Mouse (Mus musculus): ENCODE data around the gene Gm28047. TPM values are rescaled to one million over a fixed set of nuclear protein-coding genes. Genes with fewer than 3 reads are reported as not detected.

Gene Gm28047
- total RNA-seq, 2 experiments from 2014 or later = 1.8 TPM; not detected in 1

GRCm38 (mm10) chr15:102531586-102531985, 93.3 kb downstream of the Gm28047 start:
- no peak for TF ChIP-seq CTCF (IDR thresholded peaks at IDR 0.05)
- DNase-seq = no peak
- Histone ChIP-seq H3K4me3 (no peak overlapping the region), H3K27ac (no peak overlapping the region)
- intact Hi-C loops (cut with DNase I) = no loop called here

GRCm38 (mm10) chr15:102530566-102530965, 94.3 kb downstream of the Gm28047 start:
- Histone ChIP-seq H3K27ac (no peak overlapping the region), H3K4me3 (no peak overlapping the region)
- intact Hi-C loops (cut with DNase I) = no loop called here
- no peak for TF ChIP-seq CTCF (IDR thresholded peaks at IDR 0.05)
- no peak for DNase-seq

DNA sequence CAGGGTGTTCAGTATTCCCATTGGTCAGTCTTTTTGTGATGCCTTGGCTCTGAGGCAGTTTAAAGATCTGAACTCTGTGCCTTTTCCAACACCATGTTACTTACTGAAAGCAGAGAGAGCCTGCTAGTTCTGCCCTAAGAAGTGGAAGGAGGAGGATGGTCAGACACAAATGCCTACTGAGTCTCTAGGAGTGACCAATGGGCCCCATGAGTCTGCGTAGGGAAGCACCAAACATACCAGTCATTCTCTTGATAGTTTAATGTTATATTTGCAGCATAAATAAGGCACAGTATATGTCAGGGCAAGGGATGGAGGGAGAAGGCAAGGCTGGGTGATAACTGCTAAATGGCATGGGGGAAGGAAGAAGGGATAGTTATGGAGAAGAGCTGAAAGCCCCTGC, 96.5 kb downstream of the Gm28047 start:
- H3K4me3 ChIP-seq = no peak overlapping the region
- no peak overlapping the region for H3K27ac ChIP-seq
- intact Hi-C loops (cut with DNase I) = no loop called here
- no peak for DNase-seq
- no peak for TF ChIP-seq CTCF (IDR thresholded peaks at IDR 0.05)

DNA sequence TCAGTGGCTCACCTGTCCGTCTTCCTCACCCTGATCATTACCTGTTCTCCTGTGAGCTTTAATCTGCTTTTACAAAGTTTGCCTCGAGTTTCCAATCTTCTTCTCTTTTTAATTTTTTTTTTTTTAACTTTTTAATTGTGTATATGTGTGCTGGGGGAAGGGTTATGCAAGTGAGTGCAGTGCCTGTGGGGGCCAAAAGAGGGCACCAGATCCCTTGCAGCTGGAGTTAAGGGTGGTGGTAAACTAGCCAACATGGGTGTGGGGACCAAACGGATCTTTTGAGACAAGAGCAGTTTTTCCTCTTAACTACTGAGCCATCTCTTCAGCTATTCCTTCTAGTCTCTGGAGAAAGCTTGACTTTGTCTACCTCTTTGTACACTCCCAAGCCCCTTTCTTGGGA, 96.9 kb downstream of the Gm28047 start:
- peak; percentile 53 for TF ChIP-seq CTCF (IDR thresholded peaks at IDR 0.05)
- H3K4me3 ChIP-seq = no peak overlapping the region
- H3K27ac ChIP-seq = no peak overlapping the region
- no peak for DNase-seq
- intact Hi-C loops (cut with DNase I) = no loop called here

GRCm38 (mm10) chr15:102526111-102527002, 98.5 kb downstream of the Gm28047 start:
- Histone ChIP-seq H3K27ac (no peak overlapping the region), H3K4me3 (no peak overlapping the region)
- no peak for DNase-seq
- no peak for TF ChIP-seq CTCF (IDR thresholded peaks at IDR 0.05)
- intact Hi-C loops (cut with DNase I) = no loop called here

GRCm38 (mm10) chr15:102524892-102525485, 99.9 kb downstream of the Gm28047 start, which contains the start of gene Npff:
Npff (minus strand) TSS chr15:102524942.
- Histone ChIP-seq H3K27ac (no peak within 1 kb of the TSS), H3K4me3 (no peak within 1 kb of the TSS)
- peak; percentile 100 for TF ChIP-seq CTCF (IDR thresholded peaks at IDR 0.05)
- intact Hi-C loops (cut with DNase I) = loop anchor here (2.0 kb wide), 2 partner anchors 60 to 144 kb away; no protein-coding TSS in a partner anchor
- peak; percentile 77 for DNase-seq

DNA sequence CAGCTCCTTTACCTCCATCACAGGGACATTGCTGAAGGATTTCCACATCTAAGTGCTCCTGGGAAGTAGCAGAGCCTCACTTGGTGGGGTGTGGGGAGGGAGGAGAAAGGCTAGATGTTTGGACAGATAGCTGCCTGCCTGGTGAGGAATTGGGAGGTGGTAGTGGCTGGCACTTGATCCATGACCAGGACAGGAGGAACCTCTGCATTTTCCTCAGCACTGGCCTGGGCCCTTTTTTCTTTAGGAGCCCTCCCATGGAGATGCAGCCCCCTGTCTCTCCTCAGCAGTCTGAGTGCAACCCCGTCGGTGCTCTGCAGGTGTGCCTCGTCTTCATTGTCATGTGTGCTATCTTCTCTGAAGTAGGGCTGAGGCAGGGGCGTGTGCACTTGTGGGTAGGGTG, 103.4 kb downstream of the Gm28047 start:
- intact Hi-C loops (cut with DNase I) = no loop called here
- TF ChIP-seq CTCF (IDR thresholded peaks at IDR 0.05) = no peak
- Histone ChIP-seq H3K27ac (no peak overlapping the region), H3K4me3 (no peak overlapping the region)
- DNase-seq = no peak

GRCm38 (mm10) chr15:102520416-102520815, 104.5 kb downstream of the Gm28047 start:
- H3K27ac ChIP-seq = 0 out of 2 replicates have a peak overlapping the region, but pooled peaks have one; percentile 24
- no peak for TF ChIP-seq CTCF (IDR thresholded peaks at IDR 0.05)
- H3K4me3 ChIP-seq = no peak overlapping the region
- DNase-seq = no peak
- intact Hi-C loops (cut with DNase I) = no loop called here

GRCm38 (mm10) chr15:102519211-102520141, 105.4 kb downstream of the Gm28047 start:
- peak overlapping the region; percentile 84 for H3K4me3 ChIP-seq
- DNase-seq = no peak
- peak overlapping the region; percentile 99 for H3K27ac ChIP-seq
- intact Hi-C loops (cut with DNase I) = loop anchor here (5.0 kb wide), 1 partner anchor 47 kb away; the partner anchor contains the start of gene Pcbp2
- TF ChIP-seq CTCF (IDR thresholded peaks at IDR 0.05) = no peak

GRCm38 (mm10) chr15:102518859-102519201, 106.0 kb downstream of the Gm28047 start:
- peak overlapping the region; percentile 84 for H3K4me3 ChIP-seq
- H3K27ac ChIP-seq = peak overlapping the region; percentile 99
- no peak for TF ChIP-seq CTCF (IDR thresholded peaks at IDR 0.05)
- intact Hi-C loops (cut with DNase I) = loop anchor here (5.0 kb wide), 1 partner anchor 47 kb away; the partner anchor contains the start of gene Pcbp2
- no peak for DNase-seq

DNA sequence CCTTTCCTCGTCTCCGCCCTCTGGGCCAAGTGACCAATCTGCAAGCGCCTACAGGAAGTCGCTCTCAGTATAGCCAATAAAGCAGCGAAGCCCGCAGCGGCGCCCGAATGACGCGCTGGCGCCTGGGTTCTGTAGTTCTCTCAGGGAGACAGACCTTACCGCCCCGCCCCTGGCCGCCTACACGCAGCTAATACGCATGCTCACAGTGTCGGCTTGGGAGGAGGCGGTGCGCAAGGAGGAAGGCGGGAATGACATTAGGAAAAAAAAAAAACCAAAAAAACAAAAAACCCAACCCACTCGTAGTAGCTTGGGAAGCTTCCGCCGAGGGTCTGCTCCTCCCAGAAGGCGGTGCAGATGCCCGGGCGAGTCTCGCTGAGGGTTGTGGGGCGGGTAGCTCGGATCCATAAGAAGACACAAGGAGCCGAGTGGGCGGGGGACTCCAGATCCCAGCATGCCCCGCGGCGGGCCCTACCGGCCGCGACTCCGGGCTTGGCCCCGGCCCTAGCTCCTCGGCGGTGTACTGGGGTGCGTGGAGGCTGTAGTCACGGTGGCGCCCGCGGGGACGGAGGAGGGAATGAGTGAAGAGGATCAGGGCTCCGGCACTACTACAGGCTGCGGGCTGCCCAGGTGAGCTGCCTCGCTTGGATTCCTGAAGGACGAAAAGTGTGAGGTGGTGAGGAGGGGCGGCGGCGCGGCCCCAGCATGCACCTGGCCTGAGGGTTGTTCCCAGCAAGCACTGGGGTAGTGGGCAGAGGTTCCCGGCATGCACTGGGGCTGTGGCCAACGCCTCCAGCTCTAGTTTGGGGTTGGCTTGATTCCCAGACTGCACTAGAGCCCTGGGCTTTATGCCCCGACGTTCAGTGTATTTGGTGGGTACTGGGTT, 106.7 kb downstream of the Gm28047 start, which contains the start of gene Tarbp2:
Gene Tarbp2, plus strand, starts transcription at position 217 of the 883 bp plus-strand sequence.
- peak within 1 kb of the TSS; percentile 99 for H3K27ac ChIP-seq
- intact Hi-C loops (cut with DNase I) = loop anchor here (5.0 kb wide), 1 partner anchor 46 kb away; the partner anchor contains the start of gene Pcbp2
- H3K4me3 ChIP-seq = peak within 1 kb of the TSS; percentile 84
- DNase-seq = peak; percentile 100
- TF ChIP-seq CTCF (IDR thresholded peaks at IDR 0.05) = no peak

Measured in gastrocnemius, adult 2 months (tissue).